Mouse (Mus musculus) liver, postnatal 0 days (tissue): Measurements from ENCODE around the gene Pam.

Experiments
- CTCF ChIP-seq: sonication (generic); IDR thresholded peaks from 2 replicates; pipeline ENCODE4 v1.5.1; 2016; ENCODE audit warnings: antibody characterized with exemption, low read depth
- EP300 ChIP-seq: IDR thresholded peaks from 2 replicates; pipeline ENCODE4 v1.6.1; 2016; ENCODE audit warnings: antibody characterized with exemption, low read depth, mild to moderate bottlenecking

DNA sequence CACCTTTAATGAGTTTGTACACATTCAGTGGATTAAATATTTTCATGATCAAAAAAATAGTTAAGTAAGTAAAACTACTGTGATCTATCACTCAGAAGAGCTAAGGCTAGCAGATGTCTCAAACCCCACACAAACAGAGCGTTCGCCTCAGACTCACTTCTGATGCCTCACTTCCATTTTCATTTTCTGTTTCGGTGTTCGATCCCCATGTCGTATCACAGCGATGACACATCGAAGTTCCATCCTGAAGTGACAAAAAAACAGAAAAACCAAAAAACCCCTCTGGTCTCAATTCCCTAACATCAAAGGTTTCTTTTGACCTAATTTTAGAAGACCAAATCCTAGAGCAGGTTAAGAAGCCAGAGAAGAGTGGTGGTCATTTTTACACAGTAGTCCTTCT lies 349.2 kb downstream of the Pam start:
- TF ChIP-seq CTCF (no peak), EP300 (no peak)
